Mouse (Mus musculus) G1E (cell line): ENCODE measurements around the gene Efna3. TPM values are rescaled to one million over a fixed set of nuclear protein-coding genes. Genes with fewer than 3 reads are reported as not detected.

Experiments
- ATAC-seq: 2 replicates; pipeline ENCODE4 v1.8.0; 2016; ENCODE audit warnings: mild to moderate bottlenecking; ENCODE audit not compliant: insufficient number of reproducible peaks, poor library complexity, low FRiP score, severe bottlenecking; ENCODE audit errors: extremely low read depth
- DNase-seq: peaks from one replicate; pipeline ENCODE4 v3.0.0; 2012; ENCODE audit warnings: low spot score
- H3K27me3 ChIP-seq: 2 replicates; pipeline ENCODE4 v1.6.1; 2012; ENCODE audit warnings: mild to moderate bottlenecking, low read length, inconsistent platforms; ENCODE audit not compliant: insufficient read depth
- H3K36me3 ChIP-seq: replicated peaks from 2 replicates; pipeline ENCODE3; 2012; ENCODE audit warnings: mild to moderate bottlenecking, inconsistent platforms
- H3K4me1 ChIP-seq: 2 replicates; pipeline ENCODE4 v1.6.1; 2012; ENCODE audit warnings: low read depth, low read length, inconsistent platforms, mixed read lengths; ENCODE audit not compliant: insufficient read depth
- H3K4me3 ChIP-seq: 2 replicates; pipeline ENCODE4 v1.5.1; 2012; ENCODE audit warnings: low read depth, mild to moderate bottlenecking, inconsistent platforms, low read length, moderate library complexity, mixed read lengths
- H3K9me3 ChIP-seq: replicated peaks from 2 replicates; pipeline ENCODE4 v1.6.1; 2012; ENCODE audit warnings: inconsistent platforms
- CTCF ChIP-seq: IDR thresholded peaks from 2 replicates; pipeline ENCODE4 v1.5.1; 2012; ENCODE audit warnings: low read depth, low read length, inconsistent platforms, mixed read lengths
- GATA1 ChIP-seq: IDR thresholded peaks from 2 replicates; pipeline ENCODE4 v1.6.1; 2012; ENCODE audit warnings: borderline replicate concordance, low read length, inconsistent platforms, mixed read lengths
- GATA2 ChIP-seq: IDR thresholded peaks from 2 replicates; pipeline ENCODE4 v1.6.1; 2012; ENCODE audit warnings: low read depth, low read length, inconsistent platforms, borderline replicate concordance
- POLR2AphosphoS5 ChIP-seq: IDR thresholded peaks from 2 replicates; pipeline ENCODE4 v1.6.1; 2012; ENCODE audit warnings: low read depth, low read length, inconsistent platforms; ENCODE audit not compliant: insufficient replicate concordance
- TAL1 ChIP-seq: conservative IDR thresholded peaks from 2 replicates; pipeline ENCODE4 v1.6.1; 2012; ENCODE audit warnings: low read depth, low read length, inconsistent platforms, mixed read lengths
- polyA plus RNA-seq: library from polyadenylated mRNA; stranded (reverse); fragments of >175 nt; gene quantifications from 2 replicates; pipeline ENCODE4 v1.2.3, GENCODE M21; 2012
- total RNA-seq, 2 experiments: library from RNA; stranded (forward) in 1 of 2; stranded (reverse) in 1 of 2; fragments of 200-1000 nt in 1 of 2; fragments of >200 nt in 1 of 2; fragmentation: Nextera tagmentation in 1 of 2; gene quantifications; 2 replicates each; pipeline ENCODE4 v1.2.3; 2014 to 2017

Efna3 gene
- total and polyA plus RNA-seq, 3 experiments: not detected

GRCm38 (mm10) chr3:89318316-89318715 is 4.4 kb downstream of the Efna3 start:
- Histone ChIP-seq H3K4me1 (peaks cover 13% of the 10 kb centered on the region), H3K9me3 (peaks cover 2% of the 10 kb centered on the region; the same call in 1 of the 2 replicates), H3K36me3 (no peaks in the 10 kb centered on the region), H3K27me3 (peaks cover 78% of the 10 kb centered on the region), H3K4me3 (no peak overlapping the region)
- ATAC-seq: no peak
- TF ChIP-seq POLR2AphosphoS5: no peak
- no peak for TF ChIP-seq GATA2
- no peak for TF ChIP-seq TAL1
- no peak for TF ChIP-seq GATA1
- TF ChIP-seq CTCF: no peak
- no peak for DNase-seq

- Histone ChIP-seq H3K36me3 (no peaks in the 10 kb centered on the region), H3K4me3 (no peak overlapping the region), H3K27me3 (peaks cover 78% of the 10 kb centered on the region), H3K9me3 (peaks cover 2% of the 10 kb centered on the region; the same call in 1 of the 2 replicates), H3K4me1 (peaks cover 7% of the 10 kb centered on the region)
- ATAC-seq (no peak), DNase-seq (no peak)
- no peak for TF ChIP-seq GATA1
- TF ChIP-seq GATA2: no peak
- TF ChIP-seq POLR2AphosphoS5: no peak
- no peak for TF ChIP-seq TAL1
- TF ChIP-seq CTCF: no peak
These were observed 5.5 kb downstream of the Efna3 start for GRCm38 (mm10) chr3:89317246-89317645.

- peaks cover under 1% of the 10 kb centered on the region; the same call in 1 of the 2 replicates for H3K9me3 ChIP-seq
- H3K4me1 ChIP-seq: peaks cover 7% of the 10 kb centered on the region
- ATAC-seq (no peak), DNase-seq (peak; percentile 78)
- H3K36me3 ChIP-seq: no peaks in the 10 kb centered on the region
- TF ChIP-seq POLR2AphosphoS5 (no peak), CTCF (peak; percentile 69)
- no peak overlapping the region for H3K4me3 ChIP-seq
- H3K27me3 ChIP-seq: peaks cover 76% of the 10 kb centered on the region
These were observed 5.9 kb downstream of the Efna3 start for GRCm38 (mm10) chr3:89316833-89317232.

GRCm38 (mm10) chr3:89315930-89316831 is 6.6 kb downstream of the Efna3 start:
- H3K4me3 ChIP-seq: no peak overlapping the region
- H3K27me3 ChIP-seq: peaks cover 73% of the 10 kb centered on the region
- no peak for ATAC-seq
- no peaks in the 10 kb centered on the region for H3K9me3 ChIP-seq
- H3K36me3 ChIP-seq: no peaks in the 10 kb centered on the region
- H3K4me1 ChIP-seq: peaks cover 7% of the 10 kb centered on the region
- TF ChIP-seq GATA1 (no peak), GATA2 (no peak)
- DNase-seq: no peak

- ATAC-seq: no peak
- no peak overlapping the region for H3K4me3 ChIP-seq
- no peaks in the 10 kb centered on the region for H3K9me3 ChIP-seq
- H3K4me1 ChIP-seq: peaks cover 7% of the 10 kb centered on the region
- H3K27me3 ChIP-seq: peaks cover 70% of the 10 kb centered on the region
- TF ChIP-seq CTCF (peak; percentile 92), GATA1 (no peak)
- H3K36me3 ChIP-seq: no peaks in the 10 kb centered on the region
- peak; percentile 62 for DNase-seq
These were observed 7.4 kb downstream of the Efna3 start for GRCm38 (mm10) chr3:89315195-89315929.

GRCm38 (mm10) chr3:89314791-89315190 is 8.0 kb downstream of the Efna3 start:
- DNase-seq (no peak), ATAC-seq (no peak)
- TF ChIP-seq CTCF: no peak
- Histone ChIP-seq H3K36me3 (no peaks in the 10 kb centered on the region), H3K27me3 (peaks cover 67% of the 10 kb centered on the region), H3K4me1 (peaks cover 7% of the 10 kb centered on the region), H3K4me3 (no peak overlapping the region), H3K9me3 (no peaks in the 10 kb centered on the region)

GRCm38 (mm10) chr3:89314340-89314739 is 8.4 kb downstream of the Efna3 start:
- H3K4me3 ChIP-seq: no peak overlapping the region
- no peaks in the 10 kb centered on the region for H3K36me3 ChIP-seq
- ATAC-seq (no peak), DNase-seq (no peak)
- TF ChIP-seq CTCF (no peak), GATA1 (no peak), TAL1 (no peak), GATA2 (no peak), POLR2AphosphoS5 (no peak)
- H3K4me1 ChIP-seq: peaks cover 7% of the 10 kb centered on the region
- H3K27me3 ChIP-seq: peaks cover 62% of the 10 kb centered on the region
- H3K9me3 ChIP-seq: no peaks in the 10 kb centered on the region
